Mouse (Mus musculus) midbrain, postnatal 0 days (tissue): ENCODE measurements around the gene B130006D01Rik. TPM values are rescaled to one million over a fixed set of nuclear protein-coding genes. Genes with fewer than 3 reads are reported as not detected.

Experiments
- ATAC-seq: fragments of 200-750 bp; cut with Nextera tagmentation; 2 replicates; pipeline ENCODE4 v1.8.0; 2017; ENCODE audit warnings: moderate number of reproducible peaks, mild to moderate bottlenecking, moderate TSS enrichment, moderate library complexity; ENCODE audit not compliant: low FRiP score
- DNase-seq: peaks from one replicate; pipeline ENCODE4 v3.0.0-alpha.2; 2015; ENCODE audit warnings: low spot score
- H3K27ac ChIP-seq: fragments of 300-500 bp; sonication (generic); 2 replicates; pipeline ENCODE4 v1.5.1; 2014; ENCODE audit warnings: low read depth, mild to moderate bottlenecking, low read length, mixed read lengths
- H3K27me3 ChIP-seq: fragments of 300-500 bp; sonication (generic); 2 replicates; pipeline ENCODE4 v1.6.1; 2014; ENCODE audit warnings: low read length, control low read depth, mixed read lengths; ENCODE audit not compliant: insufficient read depth
- H3K36me3 ChIP-seq: fragments of 300-500 bp; sonication (generic); 2 replicates; pipeline ENCODE4 v1.6.1; 2014; ENCODE audit warnings: low read length, control low read depth, mixed read lengths; ENCODE audit not compliant: insufficient read depth
- H3K4me1 ChIP-seq: fragments of 300-500 bp; sonication (generic); 2 replicates; pipeline ENCODE4 v1.6.1; 2014; ENCODE audit warnings: mild to moderate bottlenecking, control low read depth, antibody characterized with exemption, low read length, mixed read lengths; ENCODE audit not compliant: insufficient read depth
- H3K4me2 ChIP-seq: fragments of 300-500 bp; sonication (generic); 2 replicates; pipeline ENCODE4 v1.6.1; 2014; ENCODE audit warnings: low read depth, mild to moderate bottlenecking, low read length, mixed read lengths; ENCODE audit not compliant: poor library complexity, severe bottlenecking
- H3K4me3 ChIP-seq: fragments of 300-500 bp; sonication (generic); 2 replicates; pipeline ENCODE4 v1.5.1; 2014; ENCODE audit warnings: low read depth, mild to moderate bottlenecking, low read length, moderate library complexity
- H3K9ac ChIP-seq: fragments of 300-500 bp; sonication (generic); replicated peaks from 2 replicates; pipeline ENCODE4 v1.6.1; 2014; ENCODE audit warnings: mild to moderate bottlenecking, low read length, moderate library complexity, mixed read lengths; ENCODE audit not compliant: poor library complexity, severe bottlenecking
- H3K9me3 ChIP-seq: fragments of 300-500 bp; sonication (generic); 2 replicates; pipeline ENCODE4 v1.6.1; 2016; ENCODE audit warnings: low read length, control low read depth
- CTCF ChIP-seq: IDR thresholded peaks from 2 replicates; pipeline ENCODE4 v1.5.1; 2016; ENCODE audit warnings: antibody characterized with exemption, mild to moderate bottlenecking
- WGBS: fragments of 180-500 bp; shearing (Covaris S2); extraction: QIAGEN DNeasy Blood & Tissue Kit; methylation state at CpG from one replicate; pipeline ENCODE4 v1.1.7; 2014; 5-methylcytosine and 5-hydroxymethylcytosine counted together
- polyA plus RNA-seq: library from polyadenylated mRNA; unstranded; fragments of >200 nt; fragmentation: Nextera tagmentation; extraction: Ambion mirVana; gene quantifications from 2 replicates; pipeline ENCODE4 v1.2.1, GENCODE M21; 2015
- total RNA-seq: library from RNA; depleted of rRNA; stranded (reverse); fragments of >200 nt; gene quantifications from 2 replicates; pipeline ENCODE4 v1.2.3, GENCODE M21; 2014

The B130006D01Rik gene
- total and polyA plus RNA-seq, 2 experiments from 2014 or later: 0.51 to 0.66 TPM

GRCm38 (mm10) chr11:95700778-95701739, 22.3 kb upstream of the B130006D01Rik start:
- H3K9me3 ChIP-seq: no peaks in the 10 kb centered on the region

GRCm38 (mm10) chr11:95704032-95704969, 19.1 kb upstream of the B130006D01Rik start:
- ATAC-seq: no peak

More at GRCm38 (mm10) chr11:95700778-95701739, 22.3 kb upstream of the B130006D01Rik start:
- H3K4me3 ChIP-seq: no peak overlapping the region
- no peak overlapping the region for H3K27ac ChIP-seq
- TF ChIP-seq CTCF: no peak
- no peak for ATAC-seq
- no peak for DNase-seq
- no peaks in the 10 kb centered on the region for H3K36me3 ChIP-seq
- no peak overlapping the region for H3K9ac ChIP-seq
- no peaks in the 10 kb centered on the region for H3K4me1 ChIP-seq
- WGBS: 87% methylated on average over 13 of the region's 13 CpGs
- H3K4me2 ChIP-seq: no peak overlapping the region
- no peaks in the 10 kb centered on the region for H3K27me3 ChIP-seq

GRCm38 (mm10) chr11:95704970-95705330, 18.4 kb upstream of the B130006D01Rik start:
- H3K27ac ChIP-seq: no peak overlapping the region
- no peaks in the 10 kb centered on the region for H3K27me3 ChIP-seq
- ATAC-seq: no peak
- no peaks in the 10 kb centered on the region for H3K4me1 ChIP-seq
- H3K36me3 ChIP-seq: no peaks in the 10 kb centered on the region
- H3K4me3 ChIP-seq: no peak overlapping the region
- no peaks in the 10 kb centered on the region for H3K9me3 ChIP-seq
- H3K4me2 ChIP-seq: no peak overlapping the region
- 37% methylated on average over 4 of the region's 4 CpGs for WGBS
- DNase-seq: no peak
- TF ChIP-seq CTCF: no peak
- H3K9ac ChIP-seq: no peak overlapping the region

More at GRCm38 (mm10) chr11:95704032-95704969, 19.1 kb upstream of the B130006D01Rik start:
- H3K4me3 ChIP-seq: no peak overlapping the region
- H3K4me1 ChIP-seq: no peaks in the 10 kb centered on the region
- TF ChIP-seq CTCF: no peak
- H3K4me2 ChIP-seq: no peak overlapping the region
- H3K9ac ChIP-seq: no peak overlapping the region
- no peak overlapping the region for H3K27ac ChIP-seq
- no peaks in the 10 kb centered on the region for H3K9me3 ChIP-seq
- DNase-seq: no peak
- H3K27me3 ChIP-seq: no peaks in the 10 kb centered on the region
- 91% methylated on average over 12 of the region's 12 CpGs for WGBS
- H3K36me3 ChIP-seq: no peaks in the 10 kb centered on the region

GRCm38 (mm10) chr11:95709534-95710040, 13.8 kb upstream of the B130006D01Rik start:
- ATAC-seq (no peak), DNase-seq (no peak)
- H3K4me3 ChIP-seq: no peak overlapping the region
- H3K9me3 ChIP-seq: no peaks in the 10 kb centered on the region
- H3K27me3 ChIP-seq: no peaks in the 10 kb centered on the region
- H3K36me3 ChIP-seq: no peaks in the 10 kb centered on the region
- no peak overlapping the region for H3K9ac ChIP-seq
- H3K4me1 ChIP-seq: no peaks in the 10 kb centered on the region; the same call in 1 of the 2 replicates
- no peak for TF ChIP-seq CTCF
- WGBS: 94% methylated on average over 6 of the region's 6 CpGs
- H3K27ac ChIP-seq: no peak overlapping the region
- H3K4me2 ChIP-seq: no peak overlapping the region

GRCm38 (mm10) chr11:95710478-95710877, 12.9 kb upstream of the B130006D01Rik start:
- Histone ChIP-seq H3K9me3 (no peaks in the 10 kb centered on the region), H3K27me3 (no peaks in the 10 kb centered on the region), H3K27ac (no peak overlapping the region), H3K36me3 (no peaks in the 10 kb centered on the region), H3K9ac (no peak overlapping the region), H3K4me3 (no peak overlapping the region), H3K4me1 (peaks cover 2% of the 10 kb centered on the region), H3K4me2 (no peak overlapping the region)
- WGBS: 82% methylated on average over 7 of the region's 7 CpGs
- ATAC-seq (no peak), DNase-seq (no peak)
- TF ChIP-seq CTCF: no peak
